Mouse (Mus musculus) kidney, adult 2 months (tissue): ENCODE data around the gene Csrp1.

Experiments used
- CTCF ChIP-seq: fragments of 200-500 bp; conservative IDR thresholded peaks from 2 replicates; pipeline ENCODE4 v1.5.1; 2011; ENCODE audit warnings: low read depth, mild to moderate bottlenecking, control low read depth, low read length, moderate library complexity, mixed read lengths; ENCODE audit not compliant: insufficient read depth, insufficient read length
- POLR2A ChIP-seq: fragments of 200-500 bp; IDR thresholded peaks from one replicate; pipeline ENCODE4 v1.6.1; 2011; ENCODE audit warnings: low read depth, low read length, control low read depth

DNA sequence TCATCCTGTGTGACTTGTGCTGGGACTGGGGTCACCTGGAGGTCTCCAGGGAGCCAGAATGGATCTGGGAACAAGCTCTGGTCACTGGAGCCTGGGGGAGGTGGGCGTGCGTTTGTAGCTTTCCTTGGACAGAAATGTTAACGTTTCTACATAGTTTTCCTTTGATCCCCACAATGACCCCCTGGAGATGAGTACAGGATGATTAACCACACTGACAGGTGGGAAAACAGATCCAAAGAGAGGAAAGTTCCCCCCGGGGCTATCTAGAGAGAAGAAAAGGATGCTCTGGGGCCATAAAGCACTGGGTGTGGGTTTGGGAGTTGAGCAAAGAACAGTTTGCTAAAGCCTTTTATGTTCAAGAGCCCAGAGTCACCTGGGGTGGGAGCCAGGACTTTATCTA is 60.8 kb downstream of the Csrp1 start:
- TF ChIP-seq POLR2A: no peak
- TF ChIP-seq CTCF: no peak
